Mouse (Mus musculus) lung, postnatal 10 days (tissue): Measurements from ENCODE around the gene Cdh18.

ENCODE experiments used
- DNase-seq: peaks from one replicate; pipeline ENCODE4 v3.0.0; 2021

Gene Cdh18

GRCm38 (mm10) chr15:23470527-23471475 lies 922.0 kb downstream of the Cdh18 start:
- no peak for DNase-seq

GRCm38 (mm10) chr15:23486306-23486705 lies 937.5 kb downstream of the Cdh18 start:
- DNase-seq, result peak; percentile 11

GRCm38 (mm10) chr15:23506480-23506879 lies 957.7 kb downstream of the Cdh18 start:
- no peak for DNase-seq

GRCm38 (mm10) chr15:23509694-23510093 lies 960.9 kb downstream of the Cdh18 start:
- no peak for DNase-seq

GRCm38 (mm10) chr15:23515786-23516185 lies 967.0 kb downstream of the Cdh18 start:
- DNase-seq, result no peak

GRCm38 (mm10) chr15:23518079-23518478 lies 969.3 kb downstream of the Cdh18 start:
- no peak for DNase-seq
